Mouse (Mus musculus) kidney, postnatal 10 days (tissue): ENCODE results near the gene Apol7a.
A peak's percentile ranks its signal among the peaks of the same experiment; 100 is the strongest.

Source experiments
- DNase-seq: peaks from one replicate; pipeline ENCODE4 v3.0.0; 2021; ENCODE audit warnings: mixed read lengths

Gene Apol7a

GRCm38 (mm10) chr15:77369981-77370380, 28.9 kb downstream of the Apol7a start:
- DNase-seq, result no peak

- peak; percentile 28 for DNase-seq
Observed at GRCm38 (mm10) chr15:77368818-77369320, 30.0 kb downstream of the Apol7a start.

GRCm38 (mm10) chr15:77368148-77368547, 30.8 kb downstream of the Apol7a start:
- DNase-seq, result peak; percentile 98

GRCm38 (mm10) chr15:77367504-77367903, 31.4 kb downstream of the Apol7a start:
- DNase-seq, result peak; percentile 65

- DNase-seq, result peak; percentile 95
Observed at GRCm38 (mm10) chr15:77366706-77367484, 32.0 kb downstream of the Apol7a start.

- DNase-seq, result peak; percentile 31
Observed at GRCm38 (mm10) chr15:77365700-77366570, 33.0 kb downstream of the Apol7a start.

GRCm38 (mm10) chr15:77364026-77364425, 34.9 kb downstream of the Apol7a start:
- peak; percentile 24 for DNase-seq

- DNase-seq, result no peak
Observed at GRCm38 (mm10) chr15:77363578-77363977, 35.3 kb downstream of the Apol7a start.

GRCm38 (mm10) chr15:77362952-77363351, 36.0 kb downstream of the Apol7a start:
- DNase-seq, result no peak

GRCm38 (mm10) chr15:77359905-77360304, 39.0 kb downstream of the Apol7a start:
- DNase-seq, result no peak

- DNase-seq, result peak; percentile 70
Observed at GRCm38 (mm10) chr15:77359486-77359885, 39.4 kb downstream of the Apol7a start.

- no peak for DNase-seq
Observed at GRCm38 (mm10) chr15:77359084-77359483, 39.8 kb downstream of the Apol7a start.

GRCm38 (mm10) chr15:77358320-77359040, 40.4 kb downstream of the Apol7a start:
- DNase-seq, result peak; percentile 92

GRCm38 (mm10) chr15:77356248-77356810, 42.6 kb downstream of the Apol7a start:
- no peak for DNase-seq

- no peak for DNase-seq
Observed at GRCm38 (mm10) chr15:77354848-77355551, 43.9 kb downstream of the Apol7a start.

GRCm38 (mm10) chr15:77354496-77354847, 44.4 kb downstream of the Apol7a start:
- no peak for DNase-seq

- DNase-seq, result no peak
Observed at GRCm38 (mm10) chr15:77353764-77354163, 45.1 kb downstream of the Apol7a start.

- no peak for DNase-seq
Observed at GRCm38 (mm10) chr15:77352863-77353262, 46.0 kb downstream of the Apol7a start.

GRCm38 (mm10) chr15:77350117-77350516, 48.8 kb downstream of the Apol7a start:
- no peak for DNase-seq

- no peak for DNase-seq
Observed at GRCm38 (mm10) chr15:77348146-77348545, 50.8 kb downstream of the Apol7a start.

- DNase-seq, result peak; percentile 55
Observed at GRCm38 (mm10) chr15:77344127-77345125, 54.5 kb downstream of the Apol7a start.
